Mouse (Mus musculus) liver, adult 2 months (tissue): ENCODE measurements around the gene Ooep.
"Not testable (repeated sequence)": the region's sequence is repeated elsewhere in the genome, so short reads cannot be mapped to it uniquely, and the experiment has no call there.

Source experiments
- CTCF ChIP-seq: fragments of 200-500 bp; IDR thresholded peaks from 2 replicates; pipeline ENCODE4 v1.5.1; 2011; ENCODE audit warnings: low read depth, low read length, control low read depth
- POLR2A ChIP-seq: fragments of 200-500 bp; IDR thresholded peaks from 2 replicates; pipeline ENCODE4 v1.6.1; 2011; ENCODE audit warnings: low read length, control low read depth; ENCODE audit not compliant: insufficient read depth; ENCODE audit errors: extremely low read depth

GRCm38 (mm10) chr9:78345235-78345634 lies 33.3 kb downstream of the Ooep start:
- not testable (repeated sequence) for TF ChIP-seq POLR2A, CTCF
